Mouse (Mus musculus) fibroblast of lung, adult 2 months (primary cell): Measurements from ENCODE around the gene 1700024G13Rik.
"Not testable (repeated sequence)": the region's sequence is repeated elsewhere in the genome, so short reads cannot be mapped to it uniquely, and the experiment has no call there.

Experiments
- DNase-seq: peaks from one replicate; pipeline ENCODE4 v3.0.0-alpha.2; 2011; ENCODE audit warnings: low read depth

Gene 1700024G13Rik

DNA sequence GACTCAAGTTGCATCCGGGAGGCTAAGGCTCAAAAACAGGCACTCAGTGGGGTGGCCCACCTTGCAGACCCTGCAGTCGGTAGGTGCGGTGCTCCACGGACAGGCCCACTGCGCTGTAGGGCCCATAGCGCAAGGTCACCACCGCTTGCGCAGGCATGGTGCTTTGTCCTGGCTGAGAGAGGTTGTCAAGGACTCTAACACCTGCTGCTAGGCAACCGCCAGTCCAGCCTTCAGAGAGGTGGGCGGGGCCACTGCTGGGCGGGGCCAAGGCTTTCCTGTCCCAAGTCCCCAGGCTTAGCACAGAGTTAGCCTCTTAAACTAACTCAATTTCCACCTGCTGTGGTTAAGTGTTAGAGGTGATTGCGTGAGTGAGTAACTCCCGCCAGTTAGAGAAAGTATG is at the start of gene 1700024G13Rik:
Gene 1700024G13Rik (minus strand): TSS at position 196 of the 400 bp plus-strand sequence.
- no peak for DNase-seq

DNA sequence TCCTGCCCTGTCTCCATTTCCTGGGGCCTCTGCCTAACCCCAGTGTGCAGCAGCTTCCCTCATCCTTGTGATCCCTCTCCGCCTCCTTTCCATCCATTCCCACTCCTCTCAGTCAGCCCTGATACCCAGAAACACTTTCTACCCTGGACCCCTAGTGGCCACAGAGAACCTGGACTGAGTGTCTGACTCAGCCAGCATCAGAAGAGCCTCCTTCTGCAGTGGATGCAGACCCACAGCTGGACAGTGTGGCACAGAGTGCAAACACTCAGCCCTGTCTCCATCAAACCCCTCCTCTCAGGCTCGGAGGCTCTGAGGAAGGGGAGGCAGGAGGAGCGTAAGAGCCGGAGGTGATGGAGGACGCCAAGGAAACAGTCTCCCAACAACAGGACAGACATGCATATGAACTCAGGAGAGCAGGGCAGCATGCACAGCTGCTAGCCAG is 49.2 kb upstream of the 1700024G13Rik start:
- DNase-seq, result no peak

DNA sequence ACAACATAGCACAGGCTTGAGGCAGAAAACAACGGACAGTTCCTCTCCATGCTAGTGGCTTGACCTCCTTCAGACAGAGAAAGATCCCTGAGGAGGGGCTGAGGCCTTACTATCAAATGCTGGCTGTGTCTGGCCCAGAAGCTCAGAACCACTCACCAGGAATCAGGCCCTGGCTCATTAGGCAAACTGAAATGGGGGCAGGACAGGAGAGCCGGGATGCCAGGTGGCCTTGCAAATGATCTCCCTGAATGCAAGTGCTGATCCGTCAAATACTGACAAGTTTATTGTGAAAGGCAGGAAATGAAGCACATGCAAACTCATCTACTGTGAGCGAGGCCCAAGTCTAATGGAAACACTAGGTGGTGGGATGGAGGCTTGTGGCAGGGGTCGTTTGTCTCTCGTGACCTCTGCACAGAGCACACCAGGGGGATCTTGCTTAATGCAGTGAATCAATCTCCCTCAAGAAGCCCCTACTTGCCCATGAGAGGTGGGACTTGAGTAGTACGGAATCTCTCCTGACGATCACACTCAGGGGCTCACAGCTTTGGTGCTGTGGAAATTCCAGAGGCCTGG is 40.9 kb upstream of the 1700024G13Rik start:
- no peak for DNase-seq

DNA sequence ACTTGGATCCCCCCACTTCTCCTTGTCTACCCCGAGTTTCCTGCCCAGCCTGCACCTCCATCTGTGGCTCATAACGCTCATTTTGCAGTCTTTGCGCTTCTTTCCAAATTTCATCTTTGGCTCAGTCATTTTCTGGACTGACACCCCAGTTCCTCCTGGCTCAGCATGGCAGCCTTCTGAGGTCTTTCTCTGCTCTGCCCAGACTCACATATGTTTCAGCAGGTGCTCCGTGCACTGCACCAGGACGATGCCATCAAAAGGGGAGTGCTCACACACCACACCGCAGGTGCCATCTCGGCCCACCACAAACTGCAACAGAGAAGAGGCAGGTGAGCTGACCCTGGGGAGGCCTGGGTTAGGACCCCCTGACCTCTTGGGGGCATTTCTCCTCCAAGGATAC is 35.8 kb upstream of the 1700024G13Rik start:
- DNase-seq, result no peak

DNA sequence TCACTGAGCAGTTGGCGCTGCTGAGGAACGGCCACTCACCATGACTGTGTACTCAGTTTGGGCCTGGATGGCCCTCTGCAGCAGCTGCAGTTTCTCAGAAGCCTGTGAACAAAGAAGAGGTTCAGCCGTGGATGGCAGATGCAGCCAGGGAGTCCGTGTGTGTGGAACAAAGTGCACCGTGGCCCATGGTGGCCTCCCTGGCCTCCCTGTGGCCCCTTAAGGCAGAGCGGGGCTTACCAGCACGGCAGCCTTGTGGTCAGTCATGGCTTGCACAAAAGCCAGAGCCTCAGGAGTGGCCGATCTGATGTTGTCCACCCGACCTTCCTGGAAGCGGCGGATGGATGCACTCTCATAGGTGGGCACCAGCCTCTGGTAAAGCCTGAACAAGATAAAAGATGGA is 30.6 kb upstream of the 1700024G13Rik start:
- DNase-seq, result no peak

DNA sequence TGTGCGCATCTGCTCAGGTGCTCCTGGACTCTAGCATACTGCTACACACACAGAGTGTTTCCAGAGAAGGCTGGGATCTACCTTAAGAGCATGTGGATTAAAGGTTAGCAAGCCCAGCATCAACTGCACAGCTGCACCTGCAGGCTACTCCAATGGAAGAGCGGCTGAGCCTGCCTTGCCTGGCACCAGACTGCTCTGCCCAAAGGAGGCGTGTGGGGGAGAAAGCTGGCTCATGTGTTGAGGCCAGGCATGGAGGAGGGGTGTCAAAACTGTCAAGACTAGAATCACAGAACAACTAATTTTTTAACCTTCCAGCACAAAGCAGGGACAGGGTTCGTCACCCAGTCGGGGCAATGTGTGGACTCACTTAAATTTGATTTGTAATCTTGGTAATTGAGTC is 23.9 kb upstream of the 1700024G13Rik start:
- DNase-seq, result no peak

DNA sequence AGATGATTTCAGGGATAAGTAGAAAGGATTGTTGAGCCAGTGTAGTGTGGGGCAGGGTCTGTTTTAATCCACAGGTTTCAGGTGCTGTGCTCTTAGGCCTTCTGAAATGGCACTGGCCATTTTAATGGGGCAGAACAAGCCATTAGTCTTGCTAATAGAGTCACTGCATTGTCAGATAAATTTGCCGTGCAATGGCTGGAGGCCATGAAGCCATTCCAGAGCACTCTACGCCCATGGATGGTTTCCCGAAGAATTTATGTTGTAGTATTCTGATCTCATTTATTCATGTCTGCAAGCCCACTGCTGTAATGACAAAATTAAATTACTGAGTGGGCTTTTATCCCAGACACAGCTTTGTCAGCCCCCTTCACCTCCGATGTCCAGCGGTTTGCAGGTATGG is 21.9 kb upstream of the 1700024G13Rik start:
- DNase-seq, result no peak

DNA sequence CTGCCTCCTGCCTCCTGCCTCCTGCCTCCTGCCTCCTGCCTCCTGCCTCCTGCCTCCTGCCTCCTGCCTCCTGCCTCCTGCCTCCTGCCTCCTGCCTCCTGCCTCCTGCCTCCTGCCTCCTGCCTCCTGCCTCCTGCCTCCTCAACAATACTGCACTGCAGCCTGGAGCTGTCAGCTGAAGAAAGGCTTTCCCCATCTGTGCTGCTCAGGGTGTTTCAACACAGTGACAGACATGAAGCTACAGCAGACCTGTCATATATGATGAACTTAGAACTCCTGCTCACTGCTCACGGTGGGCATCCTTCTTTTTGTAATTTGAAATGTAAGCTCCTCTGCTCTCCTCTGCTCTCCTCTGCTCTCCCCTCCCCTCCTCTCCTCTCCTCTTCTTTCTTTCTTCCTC is 17.2 kb upstream of the 1700024G13Rik start:
- DNase-seq, result not testable (repeated sequence)

DNA sequence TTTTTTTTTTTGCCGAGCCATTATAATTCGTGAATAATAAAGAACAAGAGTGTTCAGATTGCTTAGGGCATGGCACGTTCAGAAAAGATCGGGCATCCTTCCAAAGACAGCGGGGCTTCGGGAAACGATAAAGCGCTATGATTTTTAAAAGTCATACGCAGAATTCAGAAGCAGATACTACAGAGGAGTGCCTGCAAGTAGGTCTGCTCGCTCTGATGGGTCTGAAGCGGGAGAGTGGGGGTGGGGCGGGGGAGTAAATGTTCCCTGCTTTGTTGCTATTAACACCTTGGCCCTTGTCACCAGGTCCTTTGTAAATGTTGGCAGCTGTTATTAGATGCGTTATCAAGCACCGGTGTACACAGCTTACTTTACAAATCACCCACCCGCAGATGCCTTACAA is 6.6 kb downstream of the 1700024G13Rik start:
- no peak for DNase-seq

DNA sequence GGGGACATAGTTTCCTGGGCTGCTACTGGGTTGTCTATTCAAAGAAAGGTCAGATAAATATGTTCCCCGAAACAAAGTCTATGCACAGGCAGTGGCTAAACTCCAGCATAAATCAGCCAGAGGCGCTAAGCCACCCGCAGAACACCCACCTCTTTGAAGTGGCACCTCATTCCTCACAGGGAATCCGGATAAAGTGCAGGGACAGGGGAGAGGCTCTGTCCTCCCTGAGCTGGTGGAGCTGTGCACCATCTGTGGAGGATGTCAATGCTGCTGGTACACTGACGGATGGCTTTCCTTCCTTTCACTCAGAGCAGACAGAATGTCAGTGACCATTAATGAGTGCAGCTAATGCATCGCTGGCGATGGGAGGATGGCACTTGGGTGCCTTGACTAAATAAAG is 7.1 kb downstream of the 1700024G13Rik start:
- no peak for DNase-seq

DNA sequence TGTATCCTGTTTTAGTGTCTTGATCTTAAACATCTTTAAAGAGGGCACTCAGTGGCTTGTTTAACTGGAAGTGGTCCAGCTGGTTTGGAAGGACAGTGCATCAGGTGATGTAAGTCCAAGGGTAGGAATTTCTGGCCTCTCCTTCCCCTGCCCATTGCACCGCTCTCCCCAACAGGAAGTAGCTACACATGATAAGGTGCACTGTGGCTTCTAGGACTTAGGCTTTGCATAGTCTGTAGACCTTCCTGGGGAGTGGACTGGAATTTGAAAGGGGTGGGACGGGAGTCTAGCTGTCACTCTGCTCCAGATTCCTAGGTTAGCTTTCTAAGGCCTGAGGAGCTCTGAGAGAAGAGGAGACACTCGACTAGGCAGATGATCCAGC is 8.1 kb downstream of the 1700024G13Rik start:
- DNase-seq, result no peak

DNA sequence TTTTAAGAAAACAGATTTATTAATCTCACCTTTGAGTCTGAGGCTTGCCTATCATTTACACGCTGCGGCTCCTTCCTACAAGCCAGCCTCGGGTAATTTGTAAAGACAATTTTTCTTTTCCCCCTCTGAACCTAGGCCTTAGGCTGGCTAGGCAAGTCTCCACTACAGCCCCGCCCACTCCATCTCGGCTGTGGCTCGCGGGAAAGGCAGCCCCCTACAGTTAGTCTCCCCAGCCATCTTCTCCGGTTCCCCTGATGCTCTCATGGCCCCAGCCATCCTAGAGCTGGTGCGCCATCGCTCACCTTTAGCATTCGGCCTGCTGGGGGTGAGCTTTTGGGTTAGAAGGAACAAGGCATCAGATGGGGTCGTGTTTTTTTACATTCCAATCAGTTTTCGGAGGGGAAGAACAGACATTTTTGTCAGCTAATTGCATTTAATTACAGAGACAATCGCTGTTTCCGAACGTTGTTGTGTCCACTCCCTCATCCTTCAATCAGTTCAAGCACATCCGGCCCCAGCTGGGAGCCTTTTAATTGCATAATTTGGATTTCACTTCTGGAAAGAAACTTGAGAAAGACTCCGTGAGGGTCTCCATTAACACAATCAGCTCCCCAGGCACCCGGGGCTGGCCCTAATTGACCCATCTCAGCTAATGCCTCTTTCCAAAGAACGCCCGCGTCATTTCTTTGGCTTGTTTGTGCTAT is 8.6 kb downstream of the 1700024G13Rik start:
- DNase-seq, result no peak

DNA sequence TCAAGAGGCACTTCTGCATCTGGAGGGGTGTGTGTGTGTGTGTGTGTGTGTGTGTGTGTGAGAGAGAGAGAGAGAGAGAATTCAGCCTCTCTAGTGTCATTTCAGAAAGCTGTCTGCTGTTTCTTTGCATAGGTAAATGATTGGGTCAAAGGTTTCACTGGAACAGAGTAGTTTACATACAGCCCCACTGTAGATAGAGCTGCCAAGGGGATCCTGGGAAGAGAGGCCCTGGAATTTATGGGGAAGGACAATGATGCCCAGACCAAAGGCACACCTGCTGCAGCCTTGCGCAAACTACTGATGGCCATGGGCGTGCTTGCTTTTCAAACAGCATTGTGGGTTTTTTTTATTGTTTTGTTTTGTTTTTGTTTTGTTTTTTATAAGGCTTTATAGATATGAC is 15.7 kb downstream of the 1700024G13Rik start:
- no peak for DNase-seq

DNA sequence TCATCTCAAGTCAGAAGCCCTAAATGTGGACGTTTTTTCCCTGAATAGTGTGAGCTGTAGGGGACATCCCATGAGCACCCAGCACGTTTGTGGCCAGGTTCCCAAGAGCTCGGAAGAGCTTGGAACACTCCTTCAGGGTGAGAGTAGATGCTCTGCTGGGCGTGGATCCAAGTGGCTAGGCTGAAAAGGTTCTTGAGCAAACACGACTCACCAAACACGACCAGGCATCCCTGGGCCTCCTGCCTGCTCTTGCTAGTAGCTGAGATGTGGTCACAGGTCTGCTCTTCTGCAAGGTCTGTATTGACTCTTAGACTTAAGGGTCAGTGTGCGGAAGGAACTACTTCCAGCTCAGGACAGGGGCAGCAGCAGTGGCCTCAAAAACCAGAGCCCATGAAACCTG is 18.4 kb downstream of the 1700024G13Rik start:
- no peak for DNase-seq

DNA sequence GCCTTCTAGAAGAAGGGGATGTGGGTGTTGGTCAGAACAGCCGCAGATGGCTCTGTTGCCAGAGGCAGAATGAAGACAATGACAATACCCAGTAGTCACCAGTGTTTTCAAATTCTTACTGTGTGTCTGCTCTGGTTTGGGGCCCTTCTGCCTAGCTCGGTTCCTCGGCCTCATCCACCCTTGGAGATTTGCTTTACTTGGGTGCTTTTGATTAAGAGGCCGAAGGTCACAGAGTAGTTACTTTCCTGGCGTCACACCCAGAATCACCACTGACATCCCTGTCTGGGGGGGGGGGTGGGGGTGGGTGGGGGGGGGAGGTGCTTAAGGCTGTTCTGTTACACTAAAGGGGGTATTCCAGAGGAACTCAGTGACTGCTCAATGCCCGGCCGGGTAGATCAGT is 23.8 kb downstream of the 1700024G13Rik start:
- DNase-seq, result no peak

DNA sequence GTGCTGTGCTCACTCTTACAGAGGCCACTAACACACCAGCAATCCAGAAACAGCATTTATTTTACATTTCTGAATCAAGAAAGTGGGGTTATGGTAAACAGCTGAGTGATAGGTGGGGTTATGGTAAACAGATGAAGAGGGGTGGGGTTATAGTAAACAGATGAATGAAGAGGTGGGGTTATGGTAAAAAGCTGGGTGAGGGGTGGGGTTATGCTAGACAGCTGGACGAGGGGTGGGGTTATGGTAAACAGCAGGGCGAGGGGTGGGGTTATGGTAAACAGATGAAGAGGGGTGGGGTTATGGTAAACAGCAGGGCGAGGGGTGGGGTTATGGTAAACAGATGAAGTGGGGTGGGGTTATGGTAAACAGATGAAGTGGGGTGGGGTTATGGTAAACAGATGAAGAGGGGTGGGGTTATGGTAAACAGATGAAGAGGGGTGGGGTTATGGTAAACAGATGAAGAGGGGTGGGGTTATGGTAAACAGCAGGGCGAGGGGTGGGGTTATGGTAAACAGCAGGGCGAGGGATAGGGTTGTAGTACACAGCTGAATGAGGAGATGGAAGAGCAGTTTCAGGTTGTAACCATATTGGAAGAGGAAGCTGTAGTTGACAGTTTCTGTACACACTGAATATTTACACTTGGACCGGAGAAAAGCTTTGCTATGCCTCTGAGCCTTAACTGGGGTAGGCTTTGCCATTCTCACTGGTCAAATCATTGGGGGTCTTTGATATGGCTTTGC is 36.8 kb downstream of the 1700024G13Rik start:
- DNase-seq, result not testable (repeated sequence)

DNA sequence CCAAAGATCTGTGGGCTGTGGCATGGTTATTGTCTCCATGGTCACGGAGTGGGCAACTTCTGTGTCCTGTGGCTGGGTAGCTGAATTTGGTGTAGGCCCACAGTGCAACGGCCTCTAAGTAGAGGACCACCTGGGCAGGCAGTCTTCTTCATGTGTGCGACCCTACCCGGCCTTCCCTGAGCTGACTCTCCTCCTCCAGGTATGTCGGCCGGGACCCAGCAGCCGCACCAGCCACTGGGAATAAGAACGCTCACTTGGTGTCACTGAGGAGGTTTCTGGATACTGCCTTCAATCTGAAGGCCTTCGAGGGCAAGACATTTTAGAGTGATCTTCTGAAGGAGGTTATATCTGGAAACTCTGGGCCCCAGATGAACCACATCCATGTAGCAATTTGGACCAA is 40.9 kb downstream of the 1700024G13Rik start:
- no peak for DNase-seq

DNA sequence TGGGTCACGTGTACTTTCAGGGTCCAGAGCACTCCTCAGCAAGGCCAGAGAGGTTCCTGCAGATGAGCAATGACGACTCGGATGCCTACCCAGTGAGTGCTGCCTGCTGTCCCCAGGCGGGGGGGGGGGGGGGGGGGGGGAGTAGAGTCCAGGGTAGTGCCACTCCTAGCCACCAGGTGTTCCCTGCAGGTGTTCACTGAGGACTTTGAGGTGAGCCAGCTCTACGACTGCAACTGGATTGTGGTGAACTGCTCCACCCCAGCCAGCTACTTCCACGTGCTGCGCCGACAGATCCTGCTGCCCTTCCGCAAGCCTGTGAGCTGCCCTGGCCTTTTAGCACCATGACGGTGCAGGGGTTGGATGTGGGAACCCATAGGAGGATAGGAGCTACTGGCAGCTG is 43.5 kb downstream of the 1700024G13Rik start:
- DNase-seq, result no peak

DNA sequence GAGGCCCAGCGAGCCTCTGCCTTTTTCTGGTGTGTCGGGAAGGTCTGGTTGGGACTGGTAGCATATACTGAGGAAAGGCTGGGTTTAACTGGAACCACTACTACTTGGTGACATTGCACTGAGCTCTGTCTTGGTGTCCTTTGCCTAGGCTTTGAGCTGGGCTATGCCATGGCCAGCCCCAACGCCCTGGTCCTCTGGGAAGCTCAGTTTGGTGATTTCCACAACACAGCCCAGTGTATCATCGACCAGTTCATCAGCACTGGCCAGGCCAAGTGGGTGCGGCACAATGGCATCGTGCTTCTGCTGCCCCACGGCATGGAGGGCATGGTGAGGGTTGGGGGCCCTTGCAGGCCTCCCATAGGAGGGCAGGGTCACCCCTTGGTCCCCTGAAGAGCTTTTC is 44.0 kb downstream of the 1700024G13Rik start:
- DNase-seq, result no peak

DNA sequence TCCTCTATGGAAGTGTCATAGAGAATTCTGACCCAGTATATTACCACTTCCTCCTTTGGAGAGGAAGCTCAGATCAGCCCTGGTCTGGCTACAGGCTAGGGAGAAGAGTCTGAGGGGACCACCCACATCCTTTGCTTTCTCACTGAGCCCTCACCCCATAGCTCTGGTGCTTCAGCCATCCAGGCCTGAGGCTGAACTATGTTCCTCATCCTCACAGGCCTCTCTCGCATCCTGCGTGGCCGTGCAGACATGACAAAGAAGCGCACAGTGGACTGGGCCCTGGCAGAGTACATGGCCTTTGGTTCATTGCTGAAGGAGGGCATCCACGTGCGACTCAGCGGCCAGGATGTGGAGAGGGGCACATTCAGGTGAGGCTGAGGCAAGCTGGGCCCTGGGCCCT is 46.4 kb downstream of the 1700024G13Rik start:
- no peak for DNase-seq

DNA sequence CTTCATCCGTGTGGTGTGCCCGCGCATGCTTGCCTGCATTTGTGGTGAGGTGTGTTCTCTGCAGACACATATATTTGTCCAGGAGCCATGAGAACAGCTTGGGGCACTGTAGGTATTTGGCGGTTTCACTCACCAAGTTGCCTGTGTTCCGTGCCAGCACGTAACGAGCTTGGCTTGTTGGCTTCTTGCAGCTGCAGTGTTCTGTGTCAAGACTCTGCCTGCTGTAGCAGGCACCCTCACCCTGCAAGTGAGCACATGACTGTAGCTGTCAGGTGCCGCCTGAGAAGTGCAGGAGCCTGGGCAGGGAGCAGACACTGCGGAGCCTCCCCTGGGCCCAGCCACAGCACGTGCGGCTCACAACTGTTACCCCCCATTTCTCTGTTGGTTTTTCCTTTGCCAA is 51.6 kb downstream of the 1700024G13Rik start:
- no peak for DNase-seq

DNA sequence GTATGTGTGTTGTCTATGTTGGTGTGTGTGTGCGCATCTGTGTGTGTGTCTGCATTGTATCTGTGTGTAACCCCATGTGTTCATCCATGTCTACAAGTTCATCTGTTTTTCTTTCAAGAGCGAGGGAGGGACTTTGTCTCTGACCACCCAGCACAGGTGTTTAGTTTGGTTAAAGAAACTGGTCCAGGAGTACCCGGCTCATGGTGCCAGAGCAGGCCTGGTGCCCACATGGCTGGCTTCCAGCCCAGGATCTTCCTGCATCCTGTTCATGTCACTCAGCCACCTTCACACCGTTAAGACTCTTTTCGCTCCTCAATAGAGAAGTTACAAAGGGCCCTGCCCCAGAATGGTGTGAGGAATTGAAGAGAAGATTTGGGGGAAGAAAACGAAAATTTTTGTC is 52.2 kb downstream of the 1700024G13Rik start:
- no peak for DNase-seq
